Mouse (Mus musculus) testis, adult 2 months (tissue): ENCODE data around the gene Dapk1. TPM values are rescaled to one million over a fixed set of nuclear protein-coding genes. Genes with fewer than 3 reads are reported as not detected.

Source experiments
- H3K27ac ChIP-seq: fragments of 200-500 bp; 2 replicates; pipeline ENCODE4 v1.5.1; 2012; ENCODE audit warnings: low read depth, low read length; ENCODE audit not compliant: control insufficient read depth, insufficient read depth
- H3K27me3 ChIP-seq: fragments of 200-500 bp; 2 replicates; pipeline ENCODE4 v1.6.1; 2012; ENCODE audit warnings: mild to moderate bottlenecking, low read length, moderate library complexity; ENCODE audit not compliant: control insufficient read depth, insufficient read depth
- H3K36me3 ChIP-seq: fragments of 200-500 bp; 2 replicates; pipeline ENCODE4 v1.6.1; 2012; ENCODE audit warnings: mild to moderate bottlenecking, low read length; ENCODE audit not compliant: control insufficient read depth, insufficient read depth
- H3K4me1 ChIP-seq: fragments of 200-500 bp; 2 replicates; pipeline ENCODE4 v1.6.1; 2012; ENCODE audit warnings: low read length; ENCODE audit not compliant: control insufficient read depth, insufficient read depth
- H3K4me3 ChIP-seq: fragments of 200-500 bp; 2 replicates; pipeline ENCODE4 v1.5.1; 2012; ENCODE audit warnings: low read depth, mild to moderate bottlenecking, low read length, moderate library complexity, mixed read lengths; ENCODE audit not compliant: control insufficient read depth
- CTCF ChIP-seq: fragments of 200-500 bp; IDR thresholded peaks from 2 replicates; pipeline ENCODE4 v1.5.1; 2012; ENCODE audit warnings: low read depth, mild to moderate bottlenecking, inconsistent platforms, low read length, moderate library complexity; ENCODE audit not compliant: control insufficient read depth, insufficient read depth, insufficient replicate concordance
- POLR2A ChIP-seq: fragments of 200-500 bp; IDR thresholded peaks from 2 replicates; pipeline ENCODE4 v1.6.1; 2012; ENCODE audit warnings: low read depth, mild to moderate bottlenecking, inconsistent platforms, low read length, moderate library complexity; ENCODE audit not compliant: control insufficient read depth
- polyA plus RNA-seq: library from polyadenylated mRNA; depleted of rRNA; stranded (reverse); fragments of >200 nt; gene quantifications from 2 replicates; pipeline ENCODE4 v1.2.3, GENCODE M21; 2012

The Dapk1 gene
- polyA plus RNA-seq, 1 experiment = 2.6 TPM

DNA sequence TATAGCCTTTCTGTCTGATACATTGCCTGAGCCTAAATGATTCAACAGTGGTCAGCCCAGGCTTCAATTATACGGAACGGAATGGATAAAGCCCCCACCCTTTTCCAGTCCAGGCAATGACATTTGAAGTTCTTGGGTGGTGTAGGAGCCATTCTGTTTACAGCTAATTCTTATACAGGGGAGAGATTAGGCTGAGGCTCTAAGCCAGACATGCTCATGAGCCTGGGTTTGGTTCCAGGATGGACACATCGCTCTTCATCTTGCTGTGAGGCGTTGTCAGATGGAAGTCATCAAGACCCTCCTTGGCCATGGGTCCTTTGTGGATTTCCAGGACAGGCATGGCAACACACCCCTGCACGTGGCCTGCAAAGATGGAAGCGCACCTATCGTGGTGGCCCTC is 128.8 kb downstream of the Dapk1 start:
- no peak overlapping the region for H3K4me3 ChIP-seq
- H3K36me3 ChIP-seq = no peaks in the 10 kb centered on the region
- H3K4me1 ChIP-seq = no peaks in the 10 kb centered on the region
- no peak overlapping the region for H3K27ac ChIP-seq
- no peak for TF ChIP-seq POLR2A
- no peak for TF ChIP-seq CTCF
- H3K27me3 ChIP-seq = no peaks in the 10 kb centered on the region

- Histone ChIP-seq H3K27me3 (no peaks in the 10 kb centered on the region), H3K4me3 (no peak overlapping the region), H3K27ac (no peak overlapping the region), H3K36me3 (no peaks in the 10 kb centered on the region), H3K4me1 (no peaks in the 10 kb centered on the region)
- TF ChIP-seq CTCF = no peak
- no peak for TF ChIP-seq POLR2A
Measured at GRCm38 (mm10) chr13:60731001-60731400, 129.3 kb downstream of the Dapk1 start.

- H3K27ac ChIP-seq = no peak overlapping the region
- TF ChIP-seq POLR2A = no peak
- no peaks in the 10 kb centered on the region for H3K27me3 ChIP-seq
- no peak overlapping the region for H3K4me3 ChIP-seq
- no peaks in the 10 kb centered on the region for H3K4me1 ChIP-seq
- no peaks in the 10 kb centered on the region for H3K36me3 ChIP-seq
Measured at GRCm38 (mm10) chr13:60735306-60735705, 133.6 kb downstream of the Dapk1 start.

DNA sequence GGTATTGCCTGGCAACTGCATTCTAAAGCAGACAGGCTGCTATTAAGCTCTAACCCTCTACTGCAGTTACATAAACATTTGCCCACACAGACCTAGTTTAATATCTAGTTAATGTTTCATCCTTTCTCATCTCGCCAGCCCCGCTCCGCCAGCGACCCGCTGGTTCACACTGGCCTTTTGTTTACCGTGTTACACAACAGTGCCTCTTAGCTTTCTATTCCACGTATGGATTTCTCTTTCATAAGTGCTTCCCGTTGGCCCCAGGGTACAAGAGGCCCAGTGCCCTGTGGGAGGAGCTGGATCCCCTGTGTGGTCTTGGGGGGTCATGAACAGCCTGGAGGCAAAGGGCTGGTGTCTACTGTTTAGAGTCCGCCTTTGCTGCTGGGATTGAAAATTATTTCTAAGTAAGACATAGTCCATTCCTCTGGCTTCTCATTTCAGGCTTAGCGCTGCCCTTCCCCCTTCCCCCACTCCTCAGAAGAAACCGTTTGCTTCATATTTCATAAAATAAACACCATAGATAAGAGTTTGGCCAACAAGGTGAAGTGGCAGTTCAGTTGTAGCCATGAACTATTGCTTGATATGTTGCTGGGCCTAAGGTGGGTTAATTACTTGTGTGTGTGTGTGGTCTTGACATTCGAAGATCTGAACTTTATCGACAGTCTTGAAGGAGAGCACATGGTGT is 134.8 kb downstream of the Dapk1 start:
- no peak overlapping the region for H3K27ac ChIP-seq
- TF ChIP-seq POLR2A (no peak), CTCF (no peak)
- no peaks in the 10 kb centered on the region for H3K36me3 ChIP-seq
- no peaks in the 10 kb centered on the region for H3K4me1 ChIP-seq
- H3K27me3 ChIP-seq = no peaks in the 10 kb centered on the region
- no peak overlapping the region for H3K4me3 ChIP-seq

- H3K4me1 ChIP-seq = no peaks in the 10 kb centered on the region
- no peak overlapping the region for H3K4me3 ChIP-seq
- H3K27ac ChIP-seq = no peak overlapping the region
- no peaks in the 10 kb centered on the region for H3K27me3 ChIP-seq
- no peaks in the 10 kb centered on the region for H3K36me3 ChIP-seq
- no peak for TF ChIP-seq CTCF
- no peak for TF ChIP-seq POLR2A
Measured at GRCm38 (mm10) chr13:60737632-60738324, 136.0 kb downstream of the Dapk1 start.

DNA sequence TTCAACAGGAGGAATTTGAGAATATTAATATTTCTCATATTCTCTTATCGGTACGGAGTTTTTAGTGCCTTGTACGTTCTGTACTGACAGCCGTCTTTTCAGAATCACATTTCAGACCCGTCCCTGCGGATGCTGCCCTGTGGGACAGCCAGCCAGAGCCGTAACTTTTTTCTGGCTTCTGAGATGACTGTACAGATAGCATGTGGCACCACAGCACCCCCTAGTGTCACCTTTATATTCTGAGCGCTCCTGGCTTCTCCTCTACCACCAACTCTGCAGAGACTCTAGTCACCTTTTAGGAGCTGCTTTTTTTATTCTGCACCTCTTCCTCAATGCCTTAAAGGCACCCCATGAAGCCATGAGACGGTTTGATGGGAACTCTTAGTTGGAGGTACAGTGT is 136.7 kb downstream of the Dapk1 start:
- H3K4me1 ChIP-seq = no peaks in the 10 kb centered on the region
- no peak overlapping the region for H3K4me3 ChIP-seq
- no peak overlapping the region for H3K27ac ChIP-seq

GRCm38 (mm10) chr13:60740248-60740647 is 138.5 kb downstream of the Dapk1 start:
- Histone ChIP-seq H3K27me3 (no peaks in the 10 kb centered on the region), H3K27ac (no peak overlapping the region), H3K4me1 (no peaks in the 10 kb centered on the region), H3K4me3 (no peak overlapping the region), H3K36me3 (no peaks in the 10 kb centered on the region)
- no peak for TF ChIP-seq CTCF

More for the DNA sequence above, 136.7 kb downstream of the Dapk1 start:
- Histone ChIP-seq H3K27me3 (no peaks in the 10 kb centered on the region), H3K36me3 (no peaks in the 10 kb centered on the region)
- TF ChIP-seq CTCF (peak; percentile 36; the same call in 1 of the 2 replicates), POLR2A (no peak)

DNA sequence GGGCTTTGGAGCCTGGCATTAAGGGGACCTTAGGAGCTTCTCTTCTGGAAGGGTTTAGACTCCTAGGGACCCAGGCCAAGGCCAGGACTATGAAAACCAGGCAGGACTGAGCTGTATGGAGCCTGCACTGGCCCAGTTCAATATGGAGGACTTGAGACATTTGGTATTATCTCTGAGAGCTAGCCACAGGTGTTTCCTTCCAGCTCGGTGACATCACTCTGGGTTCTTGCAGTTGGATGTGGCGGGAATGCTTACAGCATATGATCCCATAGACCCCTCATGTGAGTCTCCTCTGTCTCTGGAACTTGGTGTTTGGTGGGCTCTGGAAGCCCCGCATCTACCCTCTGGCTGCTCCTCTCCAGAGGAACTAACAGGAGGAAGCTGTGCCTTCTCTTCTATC is 140.9 kb downstream of the Dapk1 start:
- Histone ChIP-seq H3K4me3 (no peak overlapping the region), H3K4me1 (no peaks in the 10 kb centered on the region), H3K27me3 (no peaks in the 10 kb centered on the region), H3K27ac (no peak overlapping the region), H3K36me3 (no peaks in the 10 kb centered on the region)
- TF ChIP-seq CTCF (no peak), POLR2A (no peak)
